Mouse (Mus musculus) myocyte (in vitro differentiated cells): ENCODE data around the gene Ubash3b. TPM values are rescaled to one million over a fixed set of nuclear protein-coding genes. Genes with fewer than 3 reads are reported as not detected.

ENCODE experiments used
- H3K27me3 ChIP-seq: one replicate; pipeline ENCODE4 v1.6.1; 2011; ENCODE audit not compliant: control insufficient read depth, insufficient read depth, insufficient read length
- H3K36me3 ChIP-seq: one replicate; pipeline ENCODE4 v1.6.1; 2011; ENCODE audit not compliant: control insufficient read depth, insufficient read depth
- H3K4me2 ChIP-seq: one replicate; pipeline ENCODE4 v1.6.1; 2011; ENCODE audit warnings: low read depth, control low read depth
- H3K4me3 ChIP-seq: one replicate; pipeline ENCODE4 v1.5.1; 2011; ENCODE audit warnings: mild to moderate bottlenecking, control low read depth, moderate library complexity
- H3K79me2 ChIP-seq: one replicate; pipeline ENCODE4 v1.6.1; 2011; ENCODE audit not compliant: control insufficient read depth, insufficient read depth
- H3ac ChIP-seq: one replicate; pipeline ENCODE4 v1.6.1; 2011; ENCODE audit not compliant: control insufficient read depth, insufficient read length
- CEBPB ChIP-seq: IDR thresholded peaks from 2 replicates; pipeline ENCODE4 v1.6.1; 2011; ENCODE audit warnings: mild to moderate bottlenecking, moderate library complexity; ENCODE audit not compliant: poor library complexity, insufficient read depth, severe bottlenecking
- E2F4 ChIP-seq: IDR thresholded peaks from one replicate; pipeline ENCODE4 v1.6.1; 2011; ENCODE audit warnings: mild to moderate bottlenecking, control low read depth, moderate library complexity; ENCODE audit not compliant: insufficient read depth
- MAX ChIP-seq: IDR thresholded peaks from one replicate; pipeline ENCODE4 v1.6.1; 2011; ENCODE audit warnings: low read depth, mild to moderate bottlenecking, control low read depth
- MYOD1 ChIP-seq, 3 experiments: IDR thresholded peaks; one replicate each; pipeline ENCODE4 v1.6.1; 2011; ENCODE audit warnings: control low read depth in 2 of 3, low read depth in 2 of 3, mild to moderate bottlenecking in 2 of 3, moderate library complexity in 1 of 3; ENCODE audit not compliant: insufficient read length in 2 of 3, control insufficient read depth in 1 of 3
- MYOG ChIP-seq, 3 experiments: IDR thresholded peaks; one replicate each; pipeline ENCODE4 v1.6.1; 2011; ENCODE audit warnings: control low read depth in 2 of 3, low read depth in 2 of 3, mild to moderate bottlenecking in 2 of 3; ENCODE audit not compliant: insufficient read length in 2 of 3, control insufficient read depth in 1 of 3, insufficient read depth in 1 of 3
- POLR2A ChIP-seq: IDR thresholded peaks from one replicate; pipeline ENCODE4 v1.6.1; 2011; ENCODE audit warnings: low read depth, mild to moderate bottlenecking, control low read depth, moderate library complexity; ENCODE audit not compliant: insufficient read length
- POLR2AphosphoS2 ChIP-seq: IDR thresholded peaks from one replicate; pipeline ENCODE4 v1.6.1; 2011; ENCODE audit warnings: low read depth, control low read depth; ENCODE audit not compliant: insufficient read length
- REST ChIP-seq: IDR thresholded peaks from one replicate; pipeline ENCODE4 v1.6.1; 2011; ENCODE audit warnings: mild to moderate bottlenecking, control low read depth, moderate library complexity; ENCODE audit not compliant: insufficient read depth, insufficient read length
- SRF ChIP-seq: IDR thresholded peaks from one replicate; pipeline ENCODE4 v1.6.1; 2011; ENCODE audit warnings: low read depth; ENCODE audit not compliant: control insufficient read depth, insufficient read length
- TCF12 ChIP-seq: IDR thresholded peaks from one replicate; pipeline ENCODE4 v1.6.1; 2011; ENCODE audit warnings: mild to moderate bottlenecking, control low read depth; ENCODE audit not compliant: poor library complexity, insufficient read depth, severe bottlenecking
- TCF3 ChIP-seq: IDR thresholded peaks from one replicate; pipeline ENCODE4 v1.6.1; 2011; ENCODE audit warnings: low read depth, control low read depth; ENCODE audit not compliant: insufficient read length
- USF1 ChIP-seq: IDR thresholded peaks from one replicate; pipeline ENCODE4 v1.6.1; 2011; ENCODE audit warnings: low read depth, mild to moderate bottlenecking, control low read depth, moderate library complexity
- polyA plus RNA-seq: library from polyadenylated mRNA; unstranded; fragments of >200 nt; fragmentation: generic; extraction: Trizol; gene quantifications from one replicate; pipeline ENCODE4 v1.2.1, GENCODE M21; 2012; ENCODE audit warnings: missing spikeins

Gene Ubash3b
- polyA plus RNA-seq, 1 experiment: 5.9 TPM

DNA sequence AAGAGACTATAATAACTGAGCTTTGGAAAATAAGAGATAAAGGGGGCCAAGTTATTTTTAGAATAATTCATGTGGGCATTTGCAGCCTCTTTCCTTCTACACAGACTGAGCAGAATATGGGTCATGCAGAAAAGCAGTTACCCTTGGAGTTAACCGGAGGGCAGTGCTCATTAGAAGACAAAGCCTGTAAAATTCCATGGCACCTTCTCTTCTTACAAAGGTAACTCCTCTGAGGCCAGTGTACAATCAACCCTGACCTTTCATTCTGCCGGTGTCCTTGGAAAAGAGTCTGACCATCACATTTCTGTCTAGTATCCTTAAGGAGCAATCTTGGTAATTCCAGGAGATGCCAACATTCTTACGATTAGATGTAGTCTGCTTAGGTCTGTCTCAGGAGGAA is 120.1 kb downstream of the Ubash3b start:
- Histone ChIP-seq H3K36me3 (peaks cover 3% of the 10 kb centered on the region), H3K79me2 (no peaks in the 10 kb centered on the region), H3K4me3 (no peak overlapping the region), H3K4me2 (no peak overlapping the region), H3ac (no peak overlapping the region), H3K27me3 (no peaks in the 10 kb centered on the region)
- TF ChIP-seq CEBPB (no peak), E2F4 (no peak), SRF (no peak), USF1 (no peak), TCF12 (no peak), REST (no peak), MAX (no peak)

GRCm38 (mm10) chr9:41038150-41038664 is 123.3 kb downstream of the Ubash3b start:
- TF ChIP-seq MYOD1 (IDR thresholded peaks at IDR 0.05; ENCODE audit: control insufficient read depth in 1 of 3, insufficient read length in 2 of 3, low read depth in 2 of 3): no peak
- no peak for TF ChIP-seq POLR2AphosphoS2
- H3K79me2 ChIP-seq: no peaks in the 10 kb centered on the region
- no peak overlapping the region for H3K4me3 ChIP-seq

GRCm38 (mm10) chr9:41031590-41032489 is 129.7 kb downstream of the Ubash3b start:
- H3K27me3 ChIP-seq: no peaks in the 10 kb centered on the region
- H3K36me3 ChIP-seq: peaks cover 4% of the 10 kb centered on the region
- no peaks in the 10 kb centered on the region for H3K79me2 ChIP-seq
- no peak overlapping the region for H3K4me2 ChIP-seq
- TF ChIP-seq TCF3 (no peak), SRF (no peak), POLR2A (no peak), USF1 (no peak), MAX (no peak), MYOD1 (IDR thresholded peaks at IDR 0.05; ENCODE audit: control insufficient read depth in 1 of 3, insufficient read length in 2 of 3, low read depth in 2 of 3) (no peak), POLR2AphosphoS2 (no peak), TCF12 (no peak), CEBPB (no peak), REST (no peak), MYOG (IDR thresholded peaks at IDR 0.05; ENCODE audit: control insufficient read depth in 1 of 3, insufficient read depth in 1 of 3, insufficient read length in 2 of 3, low read depth in 2 of 3) (no peak), E2F4 (no peak)
- no peak overlapping the region for H3ac ChIP-seq
- H3K4me3 ChIP-seq: no peak overlapping the region

More at GRCm38 (mm10) chr9:41038150-41038664, 123.3 kb downstream of the Ubash3b start:
- Histone ChIP-seq H3K4me2 (no peak overlapping the region), H3K27me3 (no peaks in the 10 kb centered on the region), H3K36me3 (no peaks in the 10 kb centered on the region), H3ac (no peak overlapping the region)

DNA sequence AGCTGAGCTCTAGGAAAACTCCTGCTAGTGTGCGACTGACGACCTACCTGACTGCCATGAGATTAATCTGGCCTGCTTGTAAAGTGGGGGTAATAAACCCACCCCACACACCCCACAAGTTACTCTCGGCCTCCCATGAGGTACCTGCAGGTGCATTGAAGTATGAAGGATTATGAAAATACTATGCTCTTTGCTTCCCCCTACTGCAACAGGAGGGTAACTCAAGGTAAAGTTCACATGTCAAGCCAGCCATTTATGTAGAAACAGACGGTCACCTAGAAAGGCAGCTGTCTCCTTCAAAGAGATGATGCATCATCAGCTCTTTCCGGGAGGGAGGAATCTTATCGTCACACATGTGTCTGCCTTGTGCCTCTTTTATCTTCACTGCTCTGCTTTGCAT is 131.7 kb downstream of the Ubash3b start:
- H3K27me3 ChIP-seq: no peaks in the 10 kb centered on the region
- no peak overlapping the region for H3ac ChIP-seq
- no peak overlapping the region for H3K4me2 ChIP-seq
- H3K36me3 ChIP-seq: peaks cover 4% of the 10 kb centered on the region
- TF ChIP-seq CEBPB: no peak
- TF ChIP-seq POLR2AphosphoS2: no peak
- no peak for TF ChIP-seq TCF3
- TF ChIP-seq TCF12: no peak
- TF ChIP-seq MAX: no peak
- no peak for TF ChIP-seq POLR2A
- TF ChIP-seq SRF: no peak
- TF ChIP-seq MYOD1 (IDR thresholded peaks at IDR 0.05; ENCODE audit: control insufficient read depth in 1 of 3, insufficient read length in 2 of 3, low read depth in 2 of 3): no peak
- no peak for TF ChIP-seq MYOG (IDR thresholded peaks at IDR 0.05; ENCODE audit: control insufficient read depth in 1 of 3, insufficient read depth in 1 of 3, insufficient read length in 2 of 3, low read depth in 2 of 3)
- TF ChIP-seq REST: no peak
- TF ChIP-seq E2F4: no peak
- no peak for TF ChIP-seq USF1
- no peaks in the 10 kb centered on the region for H3K79me2 ChIP-seq
- no peak overlapping the region for H3K4me3 ChIP-seq

GRCm38 (mm10) chr9:41028470-41028869 is 133.0 kb downstream of the Ubash3b start:
- H3K27me3 ChIP-seq: no peaks in the 10 kb centered on the region
- no peak overlapping the region for H3K4me3 ChIP-seq
- no peak overlapping the region for H3ac ChIP-seq
- no peaks in the 10 kb centered on the region for H3K79me2 ChIP-seq
- H3K36me3 ChIP-seq: peaks cover 4% of the 10 kb centered on the region
- no peak overlapping the region for H3K4me2 ChIP-seq
- TF ChIP-seq MYOG (IDR thresholded peaks at IDR 0.05; ENCODE audit: control insufficient read depth in 1 of 3, insufficient read depth in 1 of 3, insufficient read length in 2 of 3, low read depth in 2 of 3): no peak
- no peak for TF ChIP-seq MYOD1 (IDR thresholded peaks at IDR 0.05; ENCODE audit: control insufficient read depth in 1 of 3, insufficient read length in 2 of 3, low read depth in 2 of 3)
- no peak for TF ChIP-seq USF1
- no peak for TF ChIP-seq MAX
- TF ChIP-seq CEBPB: no peak
- TF ChIP-seq SRF: no peak
- TF ChIP-seq POLR2AphosphoS2: no peak
- TF ChIP-seq E2F4: no peak
- no peak for TF ChIP-seq TCF3
